Mouse (Mus musculus) colon, adult 2 months (tissue): ENCODE results near the gene Ugt1a9. TPM values are rescaled to one million over a fixed set of nuclear protein-coding genes. Genes with fewer than 3 reads are reported as not detected.

Source experiments
- polyA plus RNA-seq: library from polyadenylated mRNA; depleted of rRNA; stranded (reverse); fragments of >200 nt; gene quantifications from 2 replicates; pipeline ENCODE4 v1.2.3, GENCODE M21; 2012; rRNA removed

Ugt1a9 gene
- not detected in 2 replicates for polyA plus RNA-seq

DNA sequence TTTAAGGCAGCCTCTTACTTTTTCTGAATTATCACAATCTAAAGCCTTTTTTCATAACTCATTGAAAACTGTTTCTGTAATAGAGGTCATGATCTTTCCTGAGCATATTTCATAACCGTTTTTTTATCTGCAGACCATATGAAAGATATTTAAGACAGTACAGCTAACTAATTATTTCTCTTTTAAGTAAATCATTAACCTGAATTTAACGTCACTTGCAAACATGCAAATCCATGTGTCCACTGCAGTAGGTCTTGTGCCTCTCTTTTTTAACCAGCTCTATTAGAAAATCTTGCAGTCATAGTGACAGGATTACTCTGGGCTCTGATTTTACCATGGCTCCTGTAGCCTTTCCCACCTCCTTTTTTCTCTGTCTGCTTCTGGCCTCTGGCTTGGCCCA, at the start of gene Ugt1a9:
Gene Ugt1a9 (plus strand): TSS at position 306 of the 400 bp plus-strand sequence.

DNA sequence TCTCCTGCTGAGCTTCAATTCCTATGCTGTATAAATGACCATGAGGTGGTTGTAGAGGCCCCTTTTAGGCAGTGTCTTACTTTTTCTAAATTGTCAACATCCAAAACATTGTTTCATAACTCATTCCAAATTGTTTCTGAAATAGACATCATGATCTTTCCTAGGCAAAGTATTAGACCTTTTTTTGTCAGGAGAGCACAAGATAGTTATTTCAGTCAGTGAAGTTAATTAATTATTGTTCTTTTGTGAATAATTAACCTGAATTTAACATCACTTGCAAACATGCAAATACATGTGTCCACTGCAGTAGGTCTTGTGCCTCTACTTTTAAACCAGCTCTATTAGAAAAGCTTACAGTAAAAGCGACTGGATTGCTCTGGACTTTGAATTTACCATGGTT, 15.5 kb upstream of the Ugt1a9 start, which contains the start of gene Ugt1a10:
Gene Ugt1a10 (plus strand): TSS at position 301 of the 400 bp plus-strand sequence.

DNA sequence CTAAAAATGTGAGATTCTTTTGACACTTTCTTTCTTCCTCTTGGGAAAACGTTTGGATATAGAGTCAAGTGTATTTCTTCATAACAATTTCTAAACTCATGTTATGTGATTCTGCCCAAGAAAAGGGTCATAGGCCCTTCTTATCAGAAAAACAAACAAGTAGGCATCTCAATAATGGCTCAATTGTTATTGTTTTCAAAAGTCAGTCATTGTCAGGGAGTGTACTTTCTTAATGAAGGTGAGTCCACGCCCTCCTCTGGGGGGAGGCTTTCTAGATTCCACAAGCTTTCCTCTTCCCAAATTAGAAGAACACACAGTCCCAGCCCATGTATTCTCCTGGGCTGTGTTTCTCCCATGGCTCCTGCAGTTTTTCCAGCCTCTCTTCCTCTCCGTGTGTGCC, 16.9 kb downstream of the Ugt1a9 start, which contains the start of gene Ugt1a8:
Gene Ugt1a8 (plus strand): TSS at position 301 of the 400 bp plus-strand sequence.

DNA sequence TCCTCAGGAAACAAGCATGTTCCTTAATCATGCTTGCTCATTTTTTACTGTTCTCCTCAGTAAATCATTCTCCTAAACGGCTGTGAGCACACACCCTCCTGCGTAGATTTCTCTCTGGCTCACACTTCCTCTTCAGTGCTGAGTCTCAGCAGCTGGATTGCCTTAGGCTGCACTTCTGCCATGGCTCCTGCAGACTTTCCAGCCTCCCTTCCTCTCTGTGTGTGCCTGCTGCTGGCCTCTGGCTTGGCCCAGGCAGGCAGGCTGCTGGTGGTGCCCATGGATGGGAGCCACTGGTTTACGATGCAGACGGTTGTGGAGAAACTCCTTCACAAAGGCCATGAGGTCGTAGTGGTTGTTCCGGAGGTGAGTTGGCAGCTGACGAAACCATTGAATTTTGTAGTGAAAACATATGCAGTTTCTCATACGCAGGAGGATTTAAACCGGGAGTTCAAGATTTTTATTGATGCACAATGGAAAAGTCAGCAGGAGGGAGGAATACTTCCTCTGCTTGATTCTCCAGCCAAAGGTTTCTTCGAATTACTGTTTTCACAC, 24.4 kb downstream of the Ugt1a9 start, which contains the start of gene Ugt1a7c:
Gene Ugt1a7c (plus strand): TSS at position 122 of the 552 bp plus-strand sequence.

DNA sequence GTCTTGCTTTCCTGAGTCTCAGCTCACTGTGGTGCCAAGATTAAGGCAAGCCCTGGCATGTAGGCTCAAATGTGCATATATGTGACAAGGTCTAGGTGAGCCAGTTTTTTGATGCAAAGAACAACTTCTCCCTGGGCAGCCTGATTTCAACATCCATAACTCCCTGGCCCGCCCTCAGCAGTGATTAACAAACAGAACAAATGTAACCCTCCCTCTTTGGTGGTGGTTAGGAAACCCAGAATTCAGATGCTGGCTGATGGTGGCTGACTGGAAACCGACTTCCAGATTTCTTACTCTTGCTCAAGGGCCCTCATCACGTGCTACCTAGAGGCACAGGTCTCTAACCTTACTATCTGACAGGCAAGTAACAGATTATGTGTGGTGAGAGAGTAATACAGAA, 32.4 kb downstream of the Ugt1a9 start, which contains the start of gene Ugt1a6b:
Gene Ugt1a6b (plus strand): TSS at position 234 of the 400 bp plus-strand sequence.

DNA sequence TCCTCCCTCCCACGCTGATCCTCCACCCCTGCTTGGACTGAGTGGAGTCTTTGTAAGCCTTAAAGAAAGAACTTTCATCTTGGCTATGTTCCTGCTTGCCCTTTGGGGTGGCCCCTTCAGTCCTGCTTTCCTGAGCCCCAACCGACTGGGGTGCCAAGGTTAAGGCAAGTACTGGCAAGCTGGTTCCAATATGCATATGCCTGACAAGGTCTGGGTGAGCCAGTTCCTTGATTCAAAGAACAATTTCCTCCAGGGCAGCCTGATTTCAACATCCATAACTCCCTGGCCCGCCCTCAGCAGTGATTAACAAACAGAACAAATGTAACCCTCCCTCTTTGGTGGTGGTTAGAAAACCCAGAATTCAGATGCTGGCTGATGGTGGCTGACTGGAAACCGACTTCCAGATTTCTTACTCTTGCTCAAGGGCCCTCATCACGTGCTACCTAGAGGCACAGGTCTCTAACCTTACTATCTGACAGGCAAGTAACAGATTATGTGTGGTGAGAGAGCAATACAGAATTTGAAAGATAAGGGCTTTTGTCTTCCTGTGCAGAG, 63.9 kb downstream of the Ugt1a9 start, which contains the start of gene Ugt1a6a:
Gene Ugt1a6a (plus strand): TSS at position 353 of the 555 bp plus-strand sequence.

DNA sequence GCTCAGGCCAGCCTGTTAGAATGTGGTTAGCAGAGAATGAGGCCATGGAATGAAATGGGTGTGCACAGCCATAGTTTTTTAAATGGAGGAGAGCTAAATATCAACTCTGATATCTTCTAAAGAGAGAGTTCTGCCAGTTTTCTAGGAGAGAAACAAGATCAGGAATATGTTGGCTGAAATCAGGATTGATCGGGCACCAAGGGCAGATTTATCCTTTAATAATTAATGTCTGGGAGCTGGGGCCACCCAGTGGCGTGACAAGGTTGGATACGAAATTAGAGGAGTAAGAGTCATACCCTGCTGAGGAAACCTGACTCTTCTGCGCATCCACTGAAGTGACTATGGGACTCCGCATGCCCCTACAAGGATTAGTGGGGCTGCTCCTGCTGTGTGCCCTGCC, 95.1 kb downstream of the Ugt1a9 start, which contains the start of gene Ugt1a5:
Gene Ugt1a5 (plus strand): TSS at position 302 of the 400 bp plus-strand sequence.

DNA sequence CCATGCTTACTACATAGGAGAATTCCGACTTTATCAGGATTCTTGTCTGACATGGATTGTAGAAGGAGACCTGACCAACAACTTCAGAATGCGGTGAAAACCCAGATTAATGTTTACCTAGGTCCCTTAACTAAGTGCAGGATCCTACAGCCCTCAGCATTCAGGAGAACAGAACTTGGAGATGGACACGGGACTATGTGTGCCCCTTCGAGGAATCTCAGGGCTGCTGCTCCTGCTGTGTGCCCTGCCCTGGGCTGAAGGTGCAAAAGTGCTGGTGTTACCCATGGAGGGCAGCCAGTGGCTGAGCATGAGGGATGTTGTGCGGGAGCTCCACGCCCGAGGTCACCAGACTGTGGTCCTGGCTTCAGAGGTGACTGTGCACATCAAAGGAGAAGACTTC, 129.9 kb downstream of the Ugt1a9 start, which contains the start of gene Ugt1a2:
Gene Ugt1a2 (plus strand): TSS at position 146 of the 400 bp plus-strand sequence.

DNA sequence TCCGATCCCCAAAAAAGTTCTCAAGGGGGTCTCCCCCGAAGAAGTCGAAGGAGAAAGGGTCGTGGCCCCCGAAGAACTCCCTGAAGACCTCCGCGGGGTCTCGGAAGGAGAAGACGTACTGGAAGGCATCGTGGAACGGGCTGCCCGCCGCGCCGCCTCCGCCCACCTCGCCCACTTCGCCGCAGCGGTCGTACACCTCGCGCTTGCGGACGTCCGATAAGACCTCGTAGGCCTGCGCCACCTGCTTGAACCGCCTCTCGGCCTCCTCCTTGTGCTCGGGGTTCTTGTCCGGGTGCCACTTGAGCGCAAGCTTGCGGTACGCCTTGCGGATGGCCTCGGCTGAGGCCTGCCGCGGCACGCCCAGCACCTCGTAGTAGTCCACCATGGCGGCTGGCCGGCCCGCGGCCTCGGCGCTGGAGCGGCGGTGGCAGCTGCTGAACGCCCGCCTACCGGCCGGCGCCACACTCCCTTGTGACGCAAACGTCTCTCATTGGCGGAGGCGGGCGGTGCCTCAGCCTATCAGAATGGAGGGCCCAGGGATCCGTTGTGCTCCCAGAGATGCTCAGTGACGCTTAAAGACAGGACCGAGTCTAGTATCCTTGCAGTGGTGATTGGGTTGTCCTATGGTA, 134.8 kb downstream of the Ugt1a9 start, which contains the start of gene Dnajb3:
Gene Dnajb3 (minus strand): TSS at position 489 of the 629 bp plus-strand sequence.

DNA sequence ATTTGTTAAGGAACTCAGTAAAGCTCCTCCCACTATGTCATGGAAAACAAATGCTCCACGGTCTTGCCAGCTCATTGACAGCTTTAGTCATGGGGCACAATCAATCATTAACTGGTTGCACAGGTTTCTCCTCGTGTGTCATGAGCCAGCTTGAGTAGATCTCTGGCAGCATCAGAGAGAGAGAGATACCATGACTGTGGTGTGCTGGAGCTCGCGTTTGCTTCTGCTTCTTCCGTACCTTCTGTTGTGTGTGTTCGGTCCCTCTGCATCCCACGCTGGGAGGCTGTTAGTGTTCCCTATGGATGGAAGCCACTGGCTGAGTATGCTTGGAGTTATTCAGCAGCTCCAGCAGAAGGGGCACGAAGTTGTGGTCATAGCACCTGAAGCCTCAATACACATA, 141.2 kb downstream of the Ugt1a9 start, which contains the start of gene Ugt1a1:
Gene Ugt1a1 (plus strand): TSS at position 148 of the 400 bp plus-strand sequence.

DNA sequence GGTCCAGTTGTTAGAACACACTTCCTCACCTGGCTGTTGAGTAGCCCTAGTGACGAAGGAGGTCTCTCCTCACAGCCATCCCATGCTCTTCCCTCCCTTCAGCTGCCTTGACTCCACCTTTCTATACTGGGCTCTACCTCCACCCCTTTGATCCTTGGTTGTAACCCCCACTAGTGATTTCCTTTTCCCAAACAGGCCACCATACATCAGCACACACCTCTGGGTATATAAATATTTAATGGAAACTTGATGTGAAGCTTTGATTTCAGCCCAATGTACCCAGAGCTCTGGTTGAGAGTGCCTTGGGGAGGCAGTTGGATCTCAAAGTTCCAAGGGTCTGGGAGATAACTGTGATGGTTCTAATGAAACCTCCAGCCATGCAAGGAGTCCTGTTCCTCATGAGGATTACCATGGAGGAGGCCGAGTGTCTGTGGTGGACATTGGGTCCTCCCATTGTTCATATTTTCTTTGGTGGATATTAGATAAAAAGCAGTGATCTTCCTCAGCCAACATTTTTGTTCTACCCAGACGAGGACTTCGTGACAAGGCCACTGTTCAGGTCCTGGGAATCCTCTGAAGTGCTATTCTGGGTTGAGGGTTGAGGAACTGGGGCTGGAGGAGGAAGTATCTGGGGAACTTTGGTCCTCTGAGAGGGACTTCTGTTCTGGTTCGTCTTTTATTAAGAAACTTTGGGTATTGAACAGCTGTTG, 156.2 kb downstream of the Ugt1a9 start, which contains the start of gene Mroh2a:
Gene Mroh2a (plus strand): TSS at position 317 of the 710 bp plus-strand sequence.

Other genes with a start within 250 kb of the Ugt1a9 start
- 33.3 and 36.2 TPM in 2 replicates for gene Dgkd, start 217.5 kb upstream of the Ugt1a9 start, polyA plus RNA-seq
- gene Usp40, start 62.2 kb upstream of the Ugt1a9 start, polyA plus RNA-seq, result 3.5 and 4.8 TPM in 2 replicates
- 0.47 TPM in 1 of 2 replicates, not detected in the other for gene Ugt1a10, start 15.4 kb upstream of the Ugt1a9 start, polyA plus RNA-seq
- not detected in 2 replicates for gene Ugt1a8, start 17.0 kb downstream of the Ugt1a9 start, polyA plus RNA-seq
- gene Ugt1a7c, start 24.3 kb downstream of the Ugt1a9 start, polyA plus RNA-seq, result 100.0 and 115 TPM in 2 replicates
- 1.1 and 30.2 TPM in 2 replicates for gene Ugt1a6b, start 32.5 kb downstream of the Ugt1a9 start, polyA plus RNA-seq
- gene Ugt1a6a, start 64.0 kb downstream of the Ugt1a9 start, polyA plus RNA-seq, result 28.4 and 34.7 TPM in 2 replicates
- gene Ugt1a5, start 95.2 kb downstream of the Ugt1a9 start, polyA plus RNA-seq, result 0.19 and 0.22 TPM in 2 replicates
- 0.14 and 0.66 TPM in 2 replicates for gene Ugt1a2, start 129.8 kb downstream of the Ugt1a9 start, polyA plus RNA-seq
- 0.61 and 1.2 TPM in 2 replicates for gene Dnajb3, start 135.0 kb downstream of the Ugt1a9 start, polyA plus RNA-seq
- gene Ugt1a1, start 141.2 kb downstream of the Ugt1a9 start, polyA plus RNA-seq, result 12.7 and 44.6 TPM in 2 replicates
- 0.26 and 0.35 TPM in 2 replicates for gene Mroh2a, start 156.2 kb downstream of the Ugt1a9 start, polyA plus RNA-seq
- gene Hjurp, start 206.8 kb downstream of the Ugt1a9 start, polyA plus RNA-seq, result 34.2 and 59.4 TPM in 2 replicates
- gene Trpm8, start 206.9 kb downstream of the Ugt1a9 start, polyA plus RNA-seq, result not detected in 2 replicates